Mouse (Mus musculus): ENCODE results near the gene Gda. TPM values are rescaled to one million over a fixed set of nuclear protein-coding genes. Genes with fewer than 3 reads are reported as not detected.
A peak's percentile ranks its signal among the peaks of the same experiment; 100 is the strongest.

The Gda gene
- total RNA-seq (2022) = 10 to 100 TPM; 14.2 to 25.5 (median 15.2) TPM

- no peak for DNase-seq (ENCODE audit: low spot score)
These were observed at the start of gene Gda for GRCm38 (mm10) chr19:21473345-21473744. Gene Gda (minus strand): TSS chr19:21473445.

GRCm38 (mm10) chr19:21520280-21520679 lies 47.0 kb upstream of the Gda start:
- no peak for DNase-seq (ENCODE audit: low spot score)

DNA sequence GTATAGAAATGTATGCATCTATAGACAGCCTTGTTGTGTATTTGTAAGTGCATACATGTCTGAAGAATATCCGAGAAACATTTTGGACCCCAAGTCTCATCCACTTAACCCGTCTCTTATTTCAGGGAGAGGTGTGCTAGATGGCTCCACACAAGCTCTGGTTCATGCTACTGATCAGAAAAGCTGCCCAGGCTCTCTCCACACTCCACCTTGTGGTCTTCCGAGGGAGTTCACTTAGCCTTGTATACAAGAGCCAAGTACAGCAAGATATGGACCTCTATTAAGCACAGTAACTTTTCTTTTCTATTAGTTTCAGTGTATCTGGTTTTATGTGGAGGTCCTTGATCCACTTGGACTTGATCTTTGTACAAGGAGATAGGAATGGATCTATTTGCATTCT lies 36.9 kb upstream of the Gda start:
- peak; percentile 38 for DNase-seq (ENCODE audit: low spot score)

GRCm38 (mm10) chr19:21507561-21508232 lies 34.5 kb upstream of the Gda start:
- DNase-seq (ENCODE audit: low spot score) = no peak

- no peak for DNase-seq (ENCODE audit: low spot score)
These were observed 33.9 kb upstream of the Gda start for GRCm38 (mm10) chr19:21507133-21507532.

DNA sequence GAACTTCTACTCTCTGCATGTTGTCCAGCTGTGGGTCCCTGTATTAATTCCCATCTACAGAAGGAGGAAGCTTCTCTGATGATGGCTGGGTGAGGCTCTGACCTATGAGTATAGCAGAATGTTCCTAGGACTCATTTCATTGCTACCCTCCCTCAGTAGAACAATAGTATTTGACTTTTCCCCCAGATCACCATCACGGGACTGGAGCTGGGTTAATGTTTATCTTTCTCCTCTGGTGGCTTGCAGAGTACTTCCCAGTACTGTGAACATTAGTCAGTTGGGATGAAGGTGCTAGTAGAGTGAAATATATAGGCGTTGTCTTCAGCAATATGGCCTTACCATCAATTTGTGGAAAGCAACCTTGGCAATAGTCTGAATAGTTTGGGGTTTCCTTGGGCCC lies 31.5 kb upstream of the Gda start:
- no peak for DNase-seq (ENCODE audit: low spot score)

GRCm38 (mm10) chr19:21499394-21499983 lies 26.2 kb upstream of the Gda start:
- no peak for DNase-seq (ENCODE audit: low spot score)

GRCm38 (mm10) chr19:21495817-21496216 lies 22.6 kb upstream of the Gda start:
- no peak for DNase-seq (ENCODE audit: low spot score)

- no peak for DNase-seq (ENCODE audit: low spot score)
These were observed 20.7 kb upstream of the Gda start for GRCm38 (mm10) chr19:21493807-21494521.

DNA sequence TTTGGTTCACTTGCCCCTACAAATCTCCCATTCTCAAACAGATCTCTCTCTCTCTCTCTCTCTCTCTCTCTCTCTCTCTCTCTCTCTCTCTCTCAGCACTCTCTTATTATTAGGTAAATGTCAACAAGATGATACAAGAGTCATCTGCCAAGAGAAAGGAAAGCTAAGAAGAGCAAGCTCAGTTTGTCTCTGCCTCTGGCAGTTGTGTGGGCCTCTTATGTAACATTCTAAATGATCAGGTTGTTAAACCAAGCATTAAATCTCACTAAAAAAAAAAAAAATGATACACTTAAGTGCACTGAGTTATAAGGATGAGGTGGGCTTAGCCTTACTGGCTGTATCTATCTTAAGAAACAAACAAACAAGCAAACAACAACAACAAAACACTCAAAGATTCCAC lies 18.1 kb upstream of the Gda start:
- no peak for DNase-seq (ENCODE audit: low spot score)

GRCm38 (mm10) chr19:21487124-21487944 lies 14.1 kb upstream of the Gda start:
- DNase-seq (ENCODE audit: low spot score) = no peak

GRCm38 (mm10) chr19:21482096-21482495 lies 8.9 kb upstream of the Gda start:
- DNase-seq (ENCODE audit: low spot score) = no peak

- no peak for DNase-seq (ENCODE audit: low spot score)
These were observed 7.8 kb upstream of the Gda start for GRCm38 (mm10) chr19:21481031-21481430.

DNA sequence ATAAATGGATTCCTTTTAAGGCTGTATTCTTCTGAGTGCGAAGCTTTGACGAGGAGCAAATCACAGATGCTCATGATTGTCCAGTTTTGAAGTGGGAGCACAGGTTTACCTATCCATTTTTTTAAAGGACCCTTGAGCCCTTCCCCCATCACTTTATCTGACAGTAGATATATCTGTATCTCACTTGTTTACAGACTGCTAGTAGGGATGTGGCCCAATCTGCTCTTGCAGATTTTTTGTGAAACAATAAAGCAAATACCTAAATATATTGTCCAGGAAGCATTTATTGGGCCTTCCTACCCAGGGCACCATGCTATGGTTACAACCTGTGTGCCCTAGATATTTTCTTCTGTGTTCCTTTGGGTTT lies 6.8 kb upstream of the Gda start:
- no peak for DNase-seq (ENCODE audit: low spot score)

DNA sequence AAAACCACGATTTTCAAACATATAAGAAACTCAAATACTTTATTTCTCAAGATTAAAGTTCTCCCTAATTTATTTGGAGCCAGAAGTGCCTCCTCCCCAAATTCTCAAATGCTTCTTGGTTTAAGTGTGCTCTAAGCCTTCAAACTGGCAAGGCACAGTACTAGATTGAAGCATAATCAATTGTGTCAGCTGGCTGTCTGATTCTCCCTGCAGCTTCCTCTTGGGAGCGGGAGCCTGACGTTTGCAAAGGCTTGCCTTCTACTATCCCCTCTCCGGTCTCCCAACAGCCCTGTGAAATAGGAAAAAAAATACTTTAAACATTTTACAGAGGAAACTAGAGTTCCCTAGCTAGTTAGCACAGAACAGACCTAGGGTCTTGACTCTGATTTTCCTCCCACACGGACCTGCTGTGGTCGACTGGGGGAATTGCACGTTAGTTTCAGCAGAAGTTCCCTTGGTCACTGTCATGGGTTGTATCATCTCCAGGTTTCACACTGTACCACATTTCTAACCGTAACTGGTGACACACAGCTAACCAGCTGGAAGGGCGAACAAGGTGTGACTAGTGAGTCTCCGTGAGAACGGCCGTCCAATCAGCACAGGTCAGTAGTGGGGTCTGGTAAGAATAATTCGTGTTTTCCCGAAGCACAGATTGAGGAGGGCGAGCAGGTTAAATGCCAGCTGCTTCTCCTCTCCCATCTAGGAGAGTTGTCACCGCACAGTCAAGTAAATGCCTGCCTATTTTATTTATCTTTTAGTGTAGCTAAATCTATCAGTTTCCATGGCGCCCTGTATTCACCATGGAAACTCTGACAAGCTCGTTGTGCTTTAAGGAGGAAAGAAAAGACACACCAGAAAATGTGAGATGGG lies 6.2 kb upstream of the Gda start:
- no peak for DNase-seq (ENCODE audit: low spot score)

DNA sequence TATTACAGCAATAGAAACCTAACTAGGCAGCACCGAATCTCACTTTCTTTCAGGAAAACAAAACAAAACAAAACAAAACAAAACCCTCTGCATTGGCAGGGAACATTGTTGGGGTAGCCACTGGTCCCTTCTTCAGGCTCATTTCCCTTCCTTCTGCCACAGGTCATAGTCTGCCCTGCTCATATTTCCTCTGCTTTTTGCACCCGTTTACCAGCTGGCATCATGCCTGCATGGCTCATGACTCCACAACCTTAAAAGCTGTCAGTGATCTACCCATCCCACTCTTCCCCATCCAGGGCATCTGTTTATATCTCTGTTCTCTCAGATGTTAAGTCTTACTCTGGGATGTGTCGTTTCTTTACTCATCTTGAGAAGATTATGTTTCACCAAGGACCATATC lies 5.3 kb upstream of the Gda start:
- DNase-seq (ENCODE audit: low spot score) = no peak

DNA sequence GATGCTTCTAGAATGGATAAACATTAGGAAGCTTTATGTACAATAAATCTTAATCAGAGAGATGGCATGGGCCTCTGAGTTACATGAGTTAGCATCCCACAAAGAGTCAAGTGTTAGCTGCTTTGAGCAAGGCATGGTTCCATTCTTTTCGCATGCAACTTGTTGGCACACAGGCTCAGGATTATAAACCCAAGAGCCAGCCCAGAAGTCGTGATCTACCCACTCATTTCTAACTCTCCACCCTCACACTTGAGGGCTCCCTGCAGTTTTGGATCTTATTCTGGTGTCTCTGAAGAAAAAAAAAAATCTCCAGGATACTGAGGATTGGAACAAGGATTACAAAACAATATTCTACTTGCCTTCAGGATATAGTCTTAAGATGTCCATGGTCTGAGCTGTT lies 4.5 kb upstream of the Gda start:
- no peak for DNase-seq (ENCODE audit: low spot score)

- DNase-seq (ENCODE audit: low spot score) = peak; percentile 48
These were observed 3.5 kb upstream of the Gda start for GRCm38 (mm10) chr19:21476782-21477181.

DNA sequence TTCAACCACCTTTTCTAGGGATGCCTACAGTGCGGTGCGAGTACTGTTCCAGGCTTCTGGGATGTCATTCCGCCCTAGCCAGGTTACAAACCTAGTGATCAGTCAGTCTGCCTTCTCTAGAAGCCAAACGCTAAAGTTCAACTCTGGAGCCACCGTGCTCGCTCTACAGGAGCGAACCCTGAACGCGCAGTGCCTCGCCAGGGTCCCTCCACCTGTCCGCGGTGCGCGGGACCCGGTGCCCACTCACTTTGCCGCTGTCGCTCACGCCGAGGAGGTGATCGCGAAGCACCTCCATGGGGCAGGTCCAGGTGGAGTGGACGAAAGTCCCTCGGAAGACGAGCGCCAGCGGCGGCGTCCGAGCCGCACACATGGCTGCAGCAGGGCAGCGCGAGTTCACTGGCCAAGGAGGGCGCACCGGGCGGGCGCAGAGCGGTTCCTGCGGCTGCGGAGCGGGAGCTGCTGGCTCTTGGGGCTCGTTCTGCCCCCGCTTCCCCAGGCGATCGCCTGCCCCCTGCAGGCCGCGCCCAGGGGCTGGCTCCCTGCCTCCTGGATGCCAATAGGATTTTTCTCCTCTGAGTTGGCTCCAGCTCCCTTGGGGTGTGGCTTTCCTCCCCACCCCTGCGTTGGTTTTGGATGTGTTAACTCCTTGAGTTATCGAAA lies 994 bp downstream of the Gda start:
- DNase-seq (ENCODE audit: low spot score) = peak; percentile 84

- DNase-seq (ENCODE audit: low spot score) = no peak
These were observed 11.9 kb downstream of the Gda start for GRCm38 (mm10) chr19:21461221-21461960.

All from heart, adult 8-10 months (tissue).